Mouse (Mus musculus): ENCODE data around the gene Kcna2.

Kcna2 gene

DNA sequence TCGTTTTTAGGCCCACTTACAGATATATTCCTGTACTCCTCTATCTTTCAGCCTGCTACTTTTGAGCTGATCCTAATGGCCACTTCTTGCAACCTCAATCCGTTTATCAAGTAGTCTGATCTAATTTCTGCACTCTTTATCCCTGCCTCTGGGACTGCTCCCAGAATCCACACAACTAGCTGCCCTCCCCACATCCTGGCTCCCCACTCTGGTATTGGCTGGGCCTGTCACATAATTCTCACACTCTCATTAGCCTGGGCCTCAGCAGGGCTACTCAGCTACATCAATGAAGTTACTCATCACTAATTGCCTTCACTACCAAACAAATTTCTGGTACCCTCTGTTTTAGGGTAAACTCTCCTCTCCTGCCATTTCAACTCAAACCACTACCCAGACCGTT, 49.5 kb downstream of the Kcna2 start:
- DNase-seq (ENCODE audit: inconsistent ontology term), result peak; percentile 75

DNA sequence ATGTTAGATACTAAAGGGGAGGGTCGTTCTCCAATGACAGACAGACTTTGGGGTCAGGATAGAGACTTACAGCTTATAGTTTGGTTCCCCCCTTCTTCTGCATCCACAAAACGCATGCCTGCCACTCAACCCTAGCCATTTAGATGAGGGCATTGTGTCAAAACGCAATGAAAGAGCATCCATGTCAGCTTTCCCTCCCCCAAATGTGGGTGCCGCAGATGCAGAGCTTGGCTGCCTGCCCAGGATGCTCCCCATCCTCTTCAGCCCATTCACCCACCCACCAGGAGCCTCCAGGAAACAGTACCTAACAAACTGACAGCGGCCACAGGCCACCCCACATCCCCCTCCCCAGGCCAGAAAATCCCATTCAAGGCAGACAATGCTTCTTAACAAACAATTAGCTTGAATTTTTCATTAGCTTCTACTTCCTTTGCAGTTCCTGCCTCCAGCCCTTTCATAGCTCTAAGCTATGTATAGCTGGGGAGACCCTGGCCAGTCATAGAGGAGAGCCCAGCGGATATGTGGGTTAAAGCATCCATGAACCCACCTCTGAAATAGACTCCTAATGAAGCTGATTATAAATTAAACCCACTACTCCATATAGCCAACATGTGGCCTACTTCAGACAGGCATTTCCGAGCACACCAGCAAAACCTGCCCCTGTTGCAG, 50.1 kb downstream of the Kcna2 start:
- DNase-seq (ENCODE audit: inconsistent ontology term), result peak; percentile 48

GRCm38 (mm10) chr3:107153772-107154655, 53.1 kb downstream of the Kcna2 start:
- DNase-seq (ENCODE audit: inconsistent ontology term), result peak; percentile 71

- DNase-seq (ENCODE audit: inconsistent ontology term), result peak; percentile 71
Measured at GRCm38 (mm10) chr3:107158856-107159255, 57.9 kb downstream of the Kcna2 start.

GRCm38 (mm10) chr3:107159418-107159817, 58.5 kb downstream of the Kcna2 start:
- peak; percentile 20 for DNase-seq (ENCODE audit: inconsistent ontology term)

- DNase-seq (ENCODE audit: inconsistent ontology term), result peak; percentile 73
Measured at GRCm38 (mm10) chr3:107159859-107160324, 58.9 kb downstream of the Kcna2 start.

GRCm38 (mm10) chr3:107162741-107163140, 61.8 kb downstream of the Kcna2 start:
- no peak for DNase-seq (ENCODE audit: inconsistent ontology term)
